Mouse (Mus musculus) c-Kit-positive CD71-positive TER-119-positive erythroid progenitor cells, embryonic 14.5 days (primary cell): Measurements from ENCODE around the gene Sirt4.

Experiments
- DNase-seq: peaks from one replicate; pipeline ENCODE4 v3.0.0-alpha.2; 2013; ENCODE audit warnings: low spot score

Gene Sirt4

GRCm38 (mm10) chr5:115491771-115492322 lies 7.3 kb upstream of the Sirt4 start:
- no peak for DNase-seq

GRCm38 (mm10) chr5:115491076-115491475 lies 6.6 kb upstream of the Sirt4 start:
- DNase-seq = no peak

GRCm38 (mm10) chr5:115490638-115491000 lies 6.1 kb upstream of the Sirt4 start:
- no peak for DNase-seq

GRCm38 (mm10) chr5:115489699-115490637 lies 5.4 kb upstream of the Sirt4 start:
- peak; percentile 93 for DNase-seq

GRCm38 (mm10) chr5:115488841-115489698 lies 4.5 kb upstream of the Sirt4 start:
- peak; percentile 79 for DNase-seq

GRCm38 (mm10) chr5:115487942-115488580 lies 3.5 kb upstream of the Sirt4 start:
- no peak for DNase-seq

- no peak for DNase-seq
These were observed 2.8 kb upstream of the Sirt4 start for GRCm38 (mm10) chr5:115487353-115487752.

- DNase-seq = no peak
These were observed 2.2 kb upstream of the Sirt4 start for GRCm38 (mm10) chr5:115486726-115487125.

GRCm38 (mm10) chr5:115485489-115486205 lies 1.1 kb upstream of the Sirt4 start:
- no peak for DNase-seq

GRCm38 (mm10) chr5:115484996-115485395 lies 471 bp upstream of the Sirt4 start:
- no peak for DNase-seq

- no peak for DNase-seq
These were observed 1.1 kb downstream of the Sirt4 start for GRCm38 (mm10) chr5:115483385-115483784.

- no peak for DNase-seq
These were observed 1.9 kb downstream of the Sirt4 start for GRCm38 (mm10) chr5:115482390-115483265.

GRCm38 (mm10) chr5:115480101-115480500 lies 4.4 kb downstream of the Sirt4 start:
- no peak for DNase-seq

- no peak for DNase-seq
These were observed 5.0 kb downstream of the Sirt4 start for GRCm38 (mm10) chr5:115479561-115479960.

GRCm38 (mm10) chr5:115476107-115476727 lies 8.3 kb downstream of the Sirt4 start:
- no peak for DNase-seq

GRCm38 (mm10) chr5:115475337-115476106 lies 9.0 kb downstream of the Sirt4 start:
- no peak for DNase-seq

- DNase-seq = no peak
These were observed 10.2 kb downstream of the Sirt4 start for GRCm38 (mm10) chr5:115474174-115474828.

GRCm38 (mm10) chr5:115473191-115473590 lies 11.3 kb downstream of the Sirt4 start:
- DNase-seq = no peak
